Mouse (Mus musculus) midbrain, embryonic 15.5 days (tissue): Measurements from ENCODE around the gene Tanc1. TPM values are rescaled to one million over a fixed set of nuclear protein-coding genes. Genes with fewer than 3 reads are reported as not detected.
A peak's percentile ranks its signal among the peaks of the same experiment; 100 is the strongest.

ENCODE experiments used
- ATAC-seq: fragments of 200-750 bp; cut with Nextera tagmentation; replicated peaks from 2 replicates; pipeline ENCODE4 v1.8.0; 2017; ENCODE audit warnings: moderate TSS enrichment
- H3K27ac ChIP-seq: fragments of 300-500 bp; sonication (generic); 2 replicates; pipeline ENCODE4 v1.5.1; 2015; ENCODE audit warnings: mild to moderate bottlenecking, inconsistent platforms
- H3K27me3 ChIP-seq: fragments of 300-500 bp; sonication (generic); replicated peaks from 2 replicates; pipeline ENCODE4 v1.6.1; 2015; ENCODE audit warnings: inconsistent platforms
- H3K36me3 ChIP-seq: fragments of 300-500 bp; sonication (generic); replicated peaks from 2 replicates; pipeline ENCODE4 v1.6.1; 2015; ENCODE audit warnings: inconsistent platforms
- H3K4me1 ChIP-seq: fragments of 300-500 bp; sonication (generic); 2 replicates; pipeline ENCODE4 v1.6.1; 2015; ENCODE audit warnings: inconsistent platforms
- H3K4me2 ChIP-seq: fragments of 300-500 bp; sonication (generic); 2 replicates; pipeline ENCODE4 v1.6.1; 2015; ENCODE audit warnings: inconsistent platforms, mild to moderate bottlenecking, moderate library complexity
- H3K4me3 ChIP-seq: fragments of 300-500 bp; sonication (generic); 2 replicates; pipeline ENCODE4 v1.5.1; 2015; ENCODE audit warnings: mild to moderate bottlenecking, inconsistent platforms
- H3K9ac ChIP-seq: fragments of 300-500 bp; sonication (generic); 2 replicates; pipeline ENCODE4 v1.6.1; 2015; ENCODE audit warnings: mild to moderate bottlenecking, inconsistent platforms
- H3K9me3 ChIP-seq: fragments of 300-500 bp; sonication (generic); 2 replicates; pipeline ENCODE4 v1.6.1; 2016; ENCODE audit warnings: inconsistent platforms
- WGBS: fragments of 180-500 bp; shearing (Covaris S2); methylation state at CpG from one replicate; pipeline ENCODE4 v1.1.7; 2015; ENCODE audit warnings: mixed read lengths; 5-methylcytosine and 5-hydroxymethylcytosine counted together
- polyA plus RNA-seq: library from polyadenylated mRNA; unstranded; fragments of >200 nt; fragmentation: Nextera tagmentation; extraction: Ambion mirVana; gene quantifications from 2 replicates; pipeline ENCODE4 v1.2.1, GENCODE M21; 2015

The Tanc1 gene
- polyA plus RNA-seq, 1 experiment from 2014 or later, result 6.8 TPM

DNA sequence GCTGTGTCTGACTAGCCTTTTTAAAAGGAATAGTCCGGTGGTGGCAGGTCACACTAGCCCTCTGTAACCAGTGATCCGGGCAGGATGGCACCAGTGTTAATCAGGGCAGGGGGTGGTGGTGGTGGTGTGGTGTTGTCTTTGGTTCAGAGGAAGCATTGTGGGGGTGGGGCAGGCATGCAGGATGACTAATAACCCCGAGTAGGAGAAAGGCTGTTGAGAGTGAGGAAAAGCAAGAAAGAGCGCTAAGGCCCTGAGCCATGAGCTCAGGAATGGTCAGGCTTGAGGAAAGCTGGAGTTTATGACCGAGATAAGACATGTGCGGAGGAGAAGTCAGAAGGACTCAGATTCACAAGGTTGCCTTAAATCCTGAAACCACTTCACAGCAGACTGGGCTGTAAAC, 64.6 kb downstream of the Tanc1 start:
- Histone ChIP-seq H3K9ac (no peak overlapping the region), H3K9me3 (no peaks in the 10 kb centered on the region), H3K4me1 (no peaks in the 10 kb centered on the region), H3K27ac (no peak overlapping the region), H3K36me3 (no peaks in the 10 kb centered on the region), H3K4me2 (no peak overlapping the region), H3K4me3 (no peak overlapping the region), H3K27me3 (0 out of 2 replicates have a peak, but pooled peaks cover 2% of the 10 kb centered on the region)
- no peak for ATAC-seq
- 66% methylated on average over 6 of the region's 6 CpGs for WGBS

- WGBS, result 80% methylated on average over 10 of the region's 10 CpGs
- Histone ChIP-seq H3K27ac (no peak overlapping the region), H3K27me3 (no peaks in the 10 kb centered on the region), H3K36me3 (no peaks in the 10 kb centered on the region), H3K4me1 (no peaks in the 10 kb centered on the region), H3K4me2 (no peak overlapping the region), H3K9me3 (no peaks in the 10 kb centered on the region), H3K9ac (no peak overlapping the region), H3K4me3 (no peak overlapping the region)
- no peak for ATAC-seq
These were observed 67.7 kb downstream of the Tanc1 start for GRCm38 (mm10) chr2:59679424-59680020.

- Histone ChIP-seq H3K4me3 (no peak overlapping the region), H3K9me3 (no peaks in the 10 kb centered on the region), H3K36me3 (no peaks in the 10 kb centered on the region), H3K4me1 (no peaks in the 10 kb centered on the region), H3K4me2 (no peak overlapping the region), H3K9ac (no peak overlapping the region), H3K27me3 (no peaks in the 10 kb centered on the region), H3K27ac (no peak overlapping the region)
- 91% methylated on average over 5 of the region's 5 CpGs for WGBS
- no peak for ATAC-seq
These were observed 68.9 kb downstream of the Tanc1 start for GRCm38 (mm10) chr2:59680736-59681135.

DNA sequence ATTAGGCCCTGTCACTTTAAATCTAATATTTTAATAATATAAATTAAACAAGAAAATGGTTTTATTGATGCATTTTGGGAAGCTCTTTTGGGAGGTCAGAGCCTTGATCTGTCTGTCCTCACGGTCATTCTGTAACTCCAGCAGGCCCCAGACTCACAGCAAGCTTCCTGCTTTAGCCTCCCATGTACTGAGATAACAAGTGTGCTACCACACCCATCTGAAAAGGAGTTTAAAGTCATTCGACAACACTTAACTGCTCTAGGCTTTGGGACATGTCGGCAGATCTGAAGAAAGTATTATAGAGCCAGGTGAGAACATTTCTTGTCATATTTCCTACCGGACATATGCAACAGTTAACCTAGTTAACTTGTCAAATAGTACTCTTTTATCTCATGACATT, 69.3 kb downstream of the Tanc1 start:
- Histone ChIP-seq H3K4me3 (no peak overlapping the region), H3K4me1 (no peaks in the 10 kb centered on the region), H3K9ac (no peak overlapping the region), H3K36me3 (no peaks in the 10 kb centered on the region), H3K9me3 (no peaks in the 10 kb centered on the region), H3K27me3 (no peaks in the 10 kb centered on the region), H3K4me2 (no peak overlapping the region), H3K27ac (no peak overlapping the region)
- 95% methylated on average over 4 of the region's 4 CpGs for WGBS
- no peak for ATAC-seq

DNA sequence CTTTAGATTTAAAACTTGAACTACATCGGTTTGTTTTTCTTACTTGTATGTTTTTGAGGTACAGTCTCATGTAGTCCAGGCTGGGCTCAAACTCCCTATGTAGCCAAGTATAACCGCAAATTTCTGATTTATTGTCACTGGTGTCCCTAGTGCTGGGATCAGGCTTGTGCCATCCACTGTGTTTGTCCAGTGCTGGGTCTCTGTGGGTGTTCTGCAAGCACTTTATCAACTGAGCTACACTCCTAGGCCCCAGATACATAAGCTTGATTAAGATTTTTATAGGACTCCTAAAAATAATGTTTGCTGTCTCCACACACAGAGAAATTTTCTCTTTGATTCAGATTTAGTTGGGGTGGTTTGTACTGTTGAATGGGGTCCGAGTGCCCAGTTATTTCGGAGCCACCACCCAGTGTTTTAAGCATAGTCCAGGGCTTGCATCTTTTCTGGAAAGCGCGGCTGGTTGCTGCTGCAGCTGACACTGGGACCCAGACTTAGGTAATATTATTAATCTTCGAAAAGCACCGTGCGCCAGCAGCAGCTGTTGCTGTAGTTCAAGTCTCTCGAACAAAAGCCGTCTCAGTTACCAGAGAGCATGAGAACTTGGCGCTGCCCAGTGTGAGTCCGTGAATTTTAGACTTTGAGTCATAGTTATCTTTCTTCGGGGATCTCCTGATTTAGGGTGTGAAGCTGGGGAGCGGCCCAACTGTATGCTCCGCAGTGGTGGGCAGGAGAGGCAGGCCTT, 73.2 kb downstream of the Tanc1 start:
- H3K9ac ChIP-seq, result no peak overlapping the region
- no peak overlapping the region for H3K4me3 ChIP-seq
- no peaks in the 10 kb centered on the region for H3K9me3 ChIP-seq
- H3K36me3 ChIP-seq, result no peaks in the 10 kb centered on the region
- no peaks in the 10 kb centered on the region for H3K27me3 ChIP-seq
- WGBS, result 85% methylated on average over 16 of the region's 16 CpGs
- no peak overlapping the region for H3K27ac ChIP-seq
- ATAC-seq, result no peak
- no peak overlapping the region for H3K4me2 ChIP-seq
- H3K4me1 ChIP-seq, result no peaks in the 10 kb centered on the region

- ATAC-seq, result no peak
- H3K4me3 ChIP-seq, result no peak overlapping the region
- H3K27me3 ChIP-seq, result no peaks in the 10 kb centered on the region
- H3K4me2 ChIP-seq, result no peak overlapping the region
- WGBS, result 97% methylated on average over 4 of the region's 4 CpGs
- H3K36me3 ChIP-seq, result no peaks in the 10 kb centered on the region
- H3K9me3 ChIP-seq, result no peaks in the 10 kb centered on the region
- H3K4me1 ChIP-seq, result no peaks in the 10 kb centered on the region
- no peak overlapping the region for H3K27ac ChIP-seq
- H3K9ac ChIP-seq, result no peak overlapping the region
These were observed 73.7 kb downstream of the Tanc1 start for GRCm38 (mm10) chr2:59685606-59685950.

GRCm38 (mm10) chr2:59688261-59689104, 76.6 kb downstream of the Tanc1 start:
- no peak for ATAC-seq
- Histone ChIP-seq H3K4me3 (no peak overlapping the region), H3K27ac (no peak overlapping the region), H3K4me2 (no peak overlapping the region), H3K9me3 (no peaks in the 10 kb centered on the region), H3K36me3 (no peaks in the 10 kb centered on the region), H3K27me3 (no peaks in the 10 kb centered on the region), H3K9ac (no peak overlapping the region), H3K4me1 (no peaks in the 10 kb centered on the region)
- 61% methylated on average over 16 of the region's 16 CpGs for WGBS

DNA sequence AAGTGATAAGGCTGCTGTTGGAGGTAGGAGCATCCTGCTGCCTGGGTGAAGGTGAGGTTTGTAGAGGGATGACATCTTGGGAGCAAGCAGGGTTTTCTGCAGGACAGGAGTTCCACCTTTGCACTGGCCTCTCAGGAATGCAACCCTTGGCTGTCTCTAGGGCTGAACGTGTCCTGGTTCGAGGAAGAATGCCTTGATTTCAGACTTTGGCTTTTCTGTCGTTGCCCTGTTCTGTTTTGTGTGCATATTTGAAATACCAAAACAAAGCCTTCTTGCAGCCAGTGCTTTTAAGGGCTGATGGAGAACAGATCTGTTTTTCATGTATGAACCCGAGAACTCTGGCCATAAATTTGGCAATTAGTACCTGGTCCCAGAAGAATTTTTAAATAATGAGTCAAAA, 79.3 kb downstream of the Tanc1 start:
- H3K4me1 ChIP-seq, result no peaks in the 10 kb centered on the region
- no peak for ATAC-seq
- no peak overlapping the region for H3K4me3 ChIP-seq
- no peak overlapping the region for H3K27ac ChIP-seq
- WGBS, result 75% methylated on average over 4 of the region's 4 CpGs
- H3K36me3 ChIP-seq, result no peaks in the 10 kb centered on the region
- H3K27me3 ChIP-seq, result no peaks in the 10 kb centered on the region
- no peaks in the 10 kb centered on the region for H3K9me3 ChIP-seq
- no peak overlapping the region for H3K9ac ChIP-seq
- no peak overlapping the region for H3K4me2 ChIP-seq

- H3K9me3 ChIP-seq, result no peaks in the 10 kb centered on the region
- H3K36me3 ChIP-seq, result no peaks in the 10 kb centered on the region
- no peak overlapping the region for H3K9ac ChIP-seq
- ATAC-seq, result no peak
- H3K4me3 ChIP-seq, result no peak overlapping the region
- no peaks in the 10 kb centered on the region for H3K27me3 ChIP-seq
- H3K4me1 ChIP-seq, result peaks cover 9% of the 10 kb centered on the region
- no peak overlapping the region for H3K4me2 ChIP-seq
- no peak overlapping the region for H3K27ac ChIP-seq
- WGBS, result 83% methylated on average over 5 of the region's 5 CpGs
These were observed 81.6 kb downstream of the Tanc1 start for GRCm38 (mm10) chr2:59693473-59693872.

- no peaks in the 10 kb centered on the region for H3K36me3 ChIP-seq
- no peak overlapping the region for H3K4me2 ChIP-seq
- H3K4me3 ChIP-seq, result no peak overlapping the region
- H3K4me1 ChIP-seq, result peaks cover 15% of the 10 kb centered on the region
- H3K9ac ChIP-seq, result no peak overlapping the region
- no peak overlapping the region for H3K27ac ChIP-seq
- WGBS, result 79% methylated on average over 3 of the region's 3 CpGs
- no peaks in the 10 kb centered on the region for H3K27me3 ChIP-seq
- no peaks in the 10 kb centered on the region for H3K9me3 ChIP-seq
- no peak for ATAC-seq
These were observed 85.3 kb downstream of the Tanc1 start for GRCm38 (mm10) chr2:59697123-59697522.

DNA sequence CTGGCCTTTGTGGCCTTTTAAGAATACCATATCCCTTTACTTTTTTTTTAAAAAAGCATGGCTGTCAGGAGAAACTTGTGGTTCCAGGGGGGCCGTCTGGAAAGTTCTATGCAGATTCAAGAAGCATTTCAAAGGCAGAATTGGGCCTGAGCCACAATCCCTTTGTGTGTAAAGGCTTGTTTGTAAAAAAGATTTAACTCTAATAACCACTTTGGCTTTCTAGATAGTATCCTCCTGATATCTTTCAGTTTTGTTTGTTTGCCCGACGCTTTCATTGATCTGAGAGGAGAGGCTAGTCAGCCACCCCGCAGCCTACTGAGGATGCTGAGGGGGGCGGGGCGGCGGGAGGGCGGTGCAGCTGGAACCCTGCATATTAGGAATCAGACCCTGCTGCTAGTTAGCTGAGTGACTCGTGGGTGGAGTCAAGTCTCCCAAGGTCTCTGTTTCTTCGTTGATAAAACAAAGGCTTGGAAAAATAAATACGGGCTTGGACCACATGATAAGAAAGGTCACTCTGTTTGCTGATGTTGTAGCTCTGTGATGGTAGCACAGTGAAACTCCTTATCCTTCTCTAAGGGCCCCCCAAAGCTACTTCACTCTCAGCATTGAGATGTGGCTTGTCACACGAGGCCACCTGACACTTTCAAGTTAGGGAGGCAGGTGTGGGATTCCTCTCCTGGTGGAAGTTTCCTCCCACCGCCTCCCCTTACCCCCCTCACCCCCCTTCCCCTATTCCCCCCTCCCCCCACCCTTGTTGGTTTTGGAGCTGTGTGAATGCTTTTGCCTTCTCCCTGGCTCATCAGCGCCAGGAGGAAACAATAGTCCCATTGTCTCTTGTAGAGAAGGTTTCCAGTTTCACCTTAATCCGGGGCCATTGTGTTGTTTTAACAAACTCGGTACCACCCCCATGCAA, 86.1 kb downstream of the Tanc1 start:
- Histone ChIP-seq H3K36me3 (no peaks in the 10 kb centered on the region), H3K27me3 (no peaks in the 10 kb centered on the region), H3K4me1 (peaks cover 15% of the 10 kb centered on the region), H3K4me3 (no peak overlapping the region), H3K9ac (no peak overlapping the region), H3K4me2 (peak overlapping the region; percentile 33), H3K27ac (no peak overlapping the region), H3K9me3 (no peaks in the 10 kb centered on the region)
- WGBS, result 2% methylated on average over 16 of the region's 16 CpGs
- peak; percentile 84 for ATAC-seq
